Mouse (Mus musculus) ES-E14 (cell line): ENCODE measurements around the gene Mrln.

Experiments
- CHD2 ChIP-seq: IDR thresholded peaks from 2 replicates; pipeline ENCODE4 v1.6.1; 2014; ENCODE audit warnings: mild to moderate bottlenecking, low read depth, low read length, inconsistent platforms
- HCFC1 ChIP-seq: IDR thresholded peaks from 2 replicates; pipeline ENCODE4 v1.6.1; 2012; ENCODE audit warnings: low read length, inconsistent platforms, borderline replicate concordance; ENCODE audit not compliant: insufficient read depth
- MAFK ChIP-seq: IDR thresholded peaks from 2 replicates; pipeline ENCODE4 v1.6.1; 2014; ENCODE audit warnings: mild to moderate bottlenecking, low read depth, low read length, inconsistent platforms; ENCODE audit not compliant: insufficient read depth
- ZC3H11A ChIP-seq: IDR thresholded peaks from 2 replicates; pipeline ENCODE4 v1.6.1; 2012; ENCODE audit warnings: low read depth, mild to moderate bottlenecking, inconsistent platforms, low read length, borderline replicate concordance
- ZNF384 ChIP-seq: IDR thresholded peaks from 2 replicates; pipeline ENCODE4 v1.6.1; 2012; ENCODE audit warnings: low read depth, low read length, inconsistent platforms

GRCm38 (mm10) chr10:70260904-70261303 is 56.4 kb downstream of the Mrln start:
- no peak for TF ChIP-seq MAFK
- peak; percentile 77 for TF ChIP-seq ZNF384
- TF ChIP-seq CHD2 = no peak
- TF ChIP-seq HCFC1 = no peak
- TF ChIP-seq ZC3H11A = no peak
